Mouse (Mus musculus) forebrain, embryonic 13.5 days (tissue): ENCODE measurements around the gene Mmp14. TPM values are rescaled to one million over a fixed set of nuclear protein-coding genes. Genes with fewer than 3 reads are reported as not detected.

ENCODE experiments used
- ATAC-seq: fragments of 200-750 bp; cut with Nextera tagmentation; 2 replicates; pipeline ENCODE4 v1.8.0; 2017
- H3K27ac ChIP-seq: fragments of 300-500 bp; sonication (generic); 2 replicates; pipeline ENCODE4 v1.5.1; 2015; ENCODE audit warnings: inconsistent platforms, mild to moderate bottlenecking, moderate library complexity
- H3K27me3 ChIP-seq: fragments of 300-500 bp; sonication (generic); 2 replicates; pipeline ENCODE4 v1.6.1; 2015; ENCODE audit warnings: mild to moderate bottlenecking, inconsistent platforms
- H3K36me3 ChIP-seq: fragments of 300-500 bp; sonication (generic); 2 replicates; pipeline ENCODE4 v1.6.1; 2015; ENCODE audit warnings: mild to moderate bottlenecking, inconsistent platforms; ENCODE audit not compliant: poor library complexity, severe bottlenecking
- H3K4me1 ChIP-seq: fragments of 300-500 bp; sonication (generic); 2 replicates; pipeline ENCODE4 v1.6.1; 2015; ENCODE audit warnings: inconsistent platforms
- H3K4me2 ChIP-seq: fragments of 300-500 bp; sonication (generic); 2 replicates; pipeline ENCODE4 v1.6.1; 2015; ENCODE audit warnings: inconsistent platforms, mild to moderate bottlenecking, moderate library complexity
- H3K4me3 ChIP-seq: fragments of 300-500 bp; sonication (generic); 2 replicates; pipeline ENCODE4 v1.5.1; 2015; ENCODE audit warnings: mild to moderate bottlenecking, inconsistent platforms
- H3K9ac ChIP-seq: fragments of 300-500 bp; sonication (generic); 2 replicates; pipeline ENCODE4 v1.6.1; 2015; ENCODE audit warnings: mild to moderate bottlenecking, inconsistent platforms
- H3K9me3 ChIP-seq: fragments of 300-500 bp; sonication (generic); replicated peaks from 2 replicates; pipeline ENCODE4 v1.6.1; 2016; ENCODE audit warnings: inconsistent platforms
- WGBS: fragments of 180-500 bp; shearing (Covaris S2); methylation state at CpG from one replicate; pipeline ENCODE4 v1.1.7; 2015; 5-methylcytosine and 5-hydroxymethylcytosine counted together
- polyA plus RNA-seq: library from polyadenylated mRNA; unstranded; fragments of >200 nt; fragmentation: Nextera tagmentation; extraction: Ambion mirVana; gene quantifications from 2 replicates; pipeline ENCODE4 v1.2.1, GENCODE M21; 2015

Mmp14 gene
- polyA plus RNA-seq, 1 experiment from 2014 or later, result 54.5 TPM

- WGBS, result 68% methylated on average over 18 of the region's 18 CpGs
- H3K4me1 ChIP-seq, result no peaks in the 10 kb centered on the region
- 0 out of 2 replicates have a peak, but pooled peaks have one; percentile 41 for ATAC-seq
- H3K27me3 ChIP-seq, result no peaks in the 10 kb centered on the region
- no peak overlapping the region for H3K9ac ChIP-seq
- no peak overlapping the region for H3K4me3 ChIP-seq
- no peaks in the 10 kb centered on the region for H3K36me3 ChIP-seq
- no peaks in the 10 kb centered on the region for H3K9me3 ChIP-seq
- H3K27ac ChIP-seq, result no peak overlapping the region
- H3K4me2 ChIP-seq, result no peak overlapping the region
Observed at GRCm38 (mm10) chr14:54492345-54493131, 61.1 kb downstream of the Mmp14 start.

- no peak overlapping the region for H3K9ac ChIP-seq
- H3K4me1 ChIP-seq, result no peaks in the 10 kb centered on the region
- 95% methylated on average over 5 of the region's 5 CpGs for WGBS
- ATAC-seq, result no peak
- no peak overlapping the region for H3K4me3 ChIP-seq
- no peaks in the 10 kb centered on the region for H3K9me3 ChIP-seq
- H3K36me3 ChIP-seq, result no peaks in the 10 kb centered on the region
- no peaks in the 10 kb centered on the region for H3K27me3 ChIP-seq
- no peak overlapping the region for H3K4me2 ChIP-seq
- H3K27ac ChIP-seq, result no peak overlapping the region
Observed at GRCm38 (mm10) chr14:54493236-54493635, 61.8 kb downstream of the Mmp14 start.

GRCm38 (mm10) chr14:54494234-54494633, 62.8 kb downstream of the Mmp14 start:
- Histone ChIP-seq H3K9ac (no peak overlapping the region), H3K4me2 (no peak overlapping the region), H3K9me3 (no peaks in the 10 kb centered on the region), H3K4me1 (no peaks in the 10 kb centered on the region), H3K27ac (no peak overlapping the region), H3K4me3 (no peak overlapping the region), H3K27me3 (no peaks in the 10 kb centered on the region), H3K36me3 (no peaks in the 10 kb centered on the region)
- 5% methylated on average over 3 of the region's 3 CpGs for WGBS
- ATAC-seq, result peak; percentile 58; the same call in 1 of the 2 replicates

Other genes starting within 250 kb of the Mmp14 start
- gene Dad1, start 177.5 kb upstream of the Mmp14 start, polyA plus RNA-seq, result 281 and 283 TPM in 2 replicates
- 46.1 and 51.3 TPM in 2 replicates for gene Abhd4, start 177.4 kb upstream of the Mmp14 start, polyA plus RNA-seq
- not detected in 2 replicates for gene Olfr49, start 146.7 kb upstream of the Mmp14 start, polyA plus RNA-seq
- gene Oxa1l, start 70.8 kb upstream of the Mmp14 start, polyA plus RNA-seq, result 43.8 and 50.6 TPM in 2 replicates
- gene Slc7a7, start 13.8 kb upstream of the Mmp14 start, polyA plus RNA-seq, result 5.6 and 6.1 TPM in 2 replicates
- gene Mrpl52, start 4.7 kb upstream of the Mmp14 start, polyA plus RNA-seq, result 270 and 310 TPM in 2 replicates
- gene Lrp10, start 32.5 kb downstream of the Mmp14 start, polyA plus RNA-seq, result 19.9 and 24.4 TPM in 2 replicates
- 24.2 and 24.4 TPM in 2 replicates for gene Rem2, start 44.5 kb downstream of the Mmp14 start, polyA plus RNA-seq
- 107 and 113 TPM in 2 replicates for gene Prmt5, start 85.9 kb downstream of the Mmp14 start, polyA plus RNA-seq
- 39.7 and 43.1 TPM in 2 replicates for gene Haus4, start 123.0 kb downstream of the Mmp14 start, polyA plus RNA-seq
- 18.8 and 20.3 TPM in 2 replicates for gene Ajuba, start 145.9 kb downstream of the Mmp14 start, polyA plus RNA-seq
- gene 4931414P19Rik, start 174.4 kb downstream of the Mmp14 start, polyA plus RNA-seq, result 8.3 and 9.4 TPM in 2 replicates
- gene Psmb5, start 186.4 kb downstream of the Mmp14 start, polyA plus RNA-seq, result 462 and 492 TPM in 2 replicates
- gene Psmb11, start 189.8 kb downstream of the Mmp14 start, polyA plus RNA-seq, result 0.04 TPM in 1 of 2 replicates, not detected in the other
- gene Gm17606, start 209.3 kb downstream of the Mmp14 start, polyA plus RNA-seq, result not detected in 2 replicates
- gene Cdh24, start 209.8 kb downstream of the Mmp14 start, polyA plus RNA-seq, result 7.1 and 8.0 TPM in 2 replicates